Mouse (Mus musculus): ENCODE measurements around the gene Dohh.
A peak's percentile ranks its signal among the peaks of the same experiment; 100 is the strongest.

- TF ChIP-seq CTCF (IDR thresholded peaks at IDR 0.05; ENCODE audit: insufficient read depth, low read length) = peak; percentile 59
- no peak for TF ChIP-seq POLR2A (IDR thresholded peaks at IDR 0.05; ENCODE audit: borderline replicate concordance, extremely low read depth, low read depth, low read length)
Observed at GRCm38 (mm10) chr10:81416581-81417226, 32.5 kb downstream of the Dohh start.

All from lung, adult 2 months (tissue).